Mouse (Mus musculus) lung, adult 18-20 months (tissue): Measurements from ENCODE around the gene Adat3.
A peak's percentile ranks its signal among the peaks of the same experiment; 100 is the strongest.

Experiments used
- DNase-seq, 2 experiments: peaks; one replicate each; pipeline ENCODE4 v3.0.0; 2022; ENCODE audit warnings: mixed read lengths in 2 of 2

The Adat3 gene

DNA sequence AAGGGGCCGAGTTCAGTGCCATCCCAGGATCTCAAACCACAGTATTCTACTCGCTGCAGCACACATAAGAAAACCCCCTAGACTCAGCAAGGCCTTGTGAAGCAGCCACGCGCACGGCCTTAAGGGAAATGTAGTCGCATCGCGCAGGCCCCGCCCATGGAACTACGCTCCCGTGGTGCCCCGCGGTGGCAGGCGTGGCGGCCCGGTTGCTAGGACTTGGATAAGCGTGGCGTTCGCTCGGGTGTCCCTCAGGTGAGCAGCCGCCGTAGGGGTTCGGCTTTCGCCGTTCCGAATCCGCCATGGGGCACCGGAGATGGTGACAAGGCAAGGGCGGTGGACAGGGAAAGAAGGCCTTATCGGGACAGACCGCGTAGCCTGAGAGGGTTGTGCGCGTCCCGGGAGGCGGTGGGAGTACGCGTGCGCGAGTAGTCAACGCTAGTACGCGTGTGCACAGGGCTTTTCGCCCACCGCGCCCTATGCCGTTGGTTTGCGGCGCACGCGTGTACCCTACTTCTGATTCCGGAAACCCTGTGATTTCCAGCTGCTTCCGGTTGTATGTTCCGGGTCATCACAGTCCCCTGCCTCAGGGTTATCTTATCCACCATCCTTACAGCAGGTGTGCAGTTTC, at the start of gene Adat3, which contains the start of gene Scamp4:
Gene Adat3 (plus strand): TSS at position 183 of the 628 bp plus-strand sequence.
Gene Scamp4 (plus strand): TSS at position 175 of the 628 bp plus-strand sequence.
- DNase-seq: peak; percentile 94 to 95

DNA sequence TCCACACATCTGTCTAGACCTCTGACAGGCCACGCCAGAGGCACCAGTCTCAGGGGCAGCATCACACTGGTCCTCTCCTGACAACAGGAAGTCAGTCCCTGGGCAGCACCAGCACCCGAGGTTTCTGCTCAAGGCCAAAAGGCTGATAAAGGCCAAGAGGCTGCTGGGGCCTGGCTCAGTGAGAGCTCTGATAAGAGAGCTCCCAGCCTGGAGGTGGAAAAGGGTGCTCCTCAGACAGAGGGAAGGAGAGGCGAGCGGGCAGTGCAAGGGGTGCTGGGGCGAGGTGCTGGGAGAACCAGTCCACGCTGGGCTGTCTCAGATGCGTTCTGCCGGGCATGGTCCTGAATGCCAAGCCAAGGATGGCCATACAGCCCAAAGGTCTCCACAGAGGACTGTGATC, 49.1 kb upstream of the Adat3 start:
- DNase-seq: no peak

DNA sequence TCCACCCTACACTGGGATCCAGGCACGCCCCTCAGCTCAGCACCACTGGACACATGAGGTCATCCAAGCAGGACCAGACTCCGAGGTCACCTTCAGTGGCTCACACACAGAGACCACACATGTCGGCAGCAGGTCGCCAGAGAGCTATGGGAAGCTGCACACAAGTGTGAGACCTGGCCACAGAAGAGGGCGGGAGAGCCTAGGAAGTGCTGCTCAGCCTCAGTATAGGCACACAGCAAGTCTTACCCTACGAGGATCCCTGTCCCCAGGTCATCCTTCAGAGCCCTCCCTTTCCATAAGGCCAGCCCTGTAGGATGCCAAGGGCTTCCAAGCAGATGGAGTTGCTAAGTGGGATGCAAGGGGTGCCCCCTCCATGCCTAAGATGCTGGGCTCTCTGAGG, 48.7 kb upstream of the Adat3 start:
- no peak for DNase-seq

DNA sequence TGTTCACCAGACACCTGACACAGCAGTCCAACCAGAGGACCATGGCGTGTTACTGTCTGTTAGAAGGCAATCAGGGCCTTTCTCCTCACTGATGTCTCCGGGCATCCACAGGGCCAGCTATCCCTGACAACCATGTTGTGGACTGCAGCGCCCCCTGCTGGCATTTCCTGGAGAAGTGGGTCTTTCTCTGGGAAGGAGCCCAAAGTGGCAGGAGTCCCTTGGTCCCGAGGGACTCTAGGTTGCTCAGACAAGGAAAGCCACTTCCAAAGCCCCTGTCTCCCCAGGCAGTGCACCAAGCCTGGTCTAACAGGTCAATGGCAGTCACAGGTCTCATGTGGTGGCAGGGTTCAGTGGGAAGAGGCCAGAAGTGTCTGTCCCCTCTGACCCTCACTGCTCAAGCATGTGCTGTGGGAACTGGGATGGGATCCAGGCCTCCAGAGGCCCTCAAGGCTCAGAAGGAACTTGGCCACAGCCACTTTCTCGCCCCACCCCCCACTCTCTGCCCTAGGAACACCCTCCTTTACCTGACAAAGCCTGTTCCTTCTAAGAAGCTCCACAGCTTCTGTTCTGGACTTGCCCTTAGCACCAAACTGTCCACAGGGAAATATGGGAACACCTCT, 45.2 kb upstream of the Adat3 start:
- DNase-seq: peak; percentile 79 to 83

DNA sequence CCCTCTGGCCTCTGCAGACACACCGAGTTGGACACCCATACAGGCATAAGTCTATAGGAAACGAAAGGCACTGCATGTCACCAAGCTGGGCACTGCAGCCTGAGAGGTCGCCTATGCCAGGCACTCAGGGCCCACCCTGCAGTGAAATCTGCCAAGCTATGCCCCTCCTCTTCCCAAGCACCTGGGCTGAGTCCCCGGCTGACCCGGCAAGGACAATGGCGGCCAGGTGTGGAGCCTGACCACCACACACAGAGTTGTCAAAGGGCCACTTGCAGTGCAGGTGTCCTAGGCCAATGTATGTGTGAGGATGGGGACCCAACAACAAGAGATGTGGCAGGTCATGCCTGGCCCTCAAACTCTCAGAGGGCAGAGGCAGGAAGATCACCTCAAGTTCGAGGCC, 43.2 kb upstream of the Adat3 start:
- no peak for DNase-seq

DNA sequence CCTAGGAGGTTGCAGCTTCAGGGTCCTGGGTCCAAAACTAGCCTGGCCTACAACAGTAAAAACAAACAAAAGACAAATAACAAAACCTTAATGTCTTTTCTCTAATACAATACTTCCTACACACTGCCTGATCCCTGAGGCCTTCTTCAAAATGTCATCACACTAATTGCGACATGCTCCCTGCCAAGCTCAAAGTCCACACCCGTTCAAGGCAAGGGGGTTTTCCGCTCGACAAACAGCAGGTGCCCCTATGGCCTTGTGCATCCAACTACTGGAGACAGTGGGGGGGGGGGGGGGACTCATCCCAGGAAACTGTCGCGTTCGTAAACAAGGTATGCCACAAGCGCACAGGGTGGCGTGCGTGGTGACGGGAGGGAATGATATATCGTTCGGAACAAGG, 42.1 kb upstream of the Adat3 start:
- no peak for DNase-seq

DNA sequence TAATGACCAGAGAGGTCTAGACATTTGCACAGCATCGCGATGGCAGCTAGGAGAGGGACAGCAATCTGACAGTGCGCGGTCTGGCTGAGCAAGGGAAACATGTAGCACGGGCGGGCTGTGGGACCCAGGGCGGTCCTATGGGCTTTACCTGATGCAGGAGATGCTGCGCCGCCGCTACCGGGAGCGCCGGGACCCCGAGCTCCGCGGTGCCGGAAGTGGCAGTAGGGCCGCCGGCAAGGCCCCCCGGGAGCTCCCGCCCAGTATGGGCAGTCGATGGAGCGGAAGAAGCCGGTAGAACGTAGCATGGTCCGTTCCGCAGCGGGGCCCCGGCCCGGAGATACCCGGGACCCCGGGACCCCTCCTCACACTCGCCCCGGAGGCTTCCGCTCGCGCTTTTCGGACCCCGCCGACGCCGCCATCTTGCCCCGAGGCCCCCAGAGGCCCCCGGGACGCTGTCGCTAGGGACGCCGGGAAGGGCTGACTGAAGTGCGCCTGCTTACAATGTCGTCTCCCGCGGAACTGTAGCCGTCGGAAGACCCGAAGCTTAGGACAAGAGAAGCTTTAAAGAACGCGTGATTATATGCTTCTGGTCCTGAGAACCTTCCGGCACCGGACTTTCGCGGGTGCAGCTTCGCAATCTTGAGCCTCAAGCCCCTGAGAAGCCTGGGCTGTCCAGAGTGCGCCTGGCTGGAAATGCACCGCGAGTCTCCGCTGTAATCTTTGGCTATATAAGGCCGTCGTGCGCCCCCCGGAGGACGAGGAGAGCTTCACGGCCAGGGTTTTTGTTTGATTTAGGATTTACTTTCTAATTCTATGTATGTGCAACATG, 41.4 kb upstream of the Adat3 start, which contains the start of gene Rexo1:
Gene Rexo1 (minus strand): TSS at position 445 of the 829 bp plus-strand sequence.
- DNase-seq: peak; percentile 92 to 94

DNA sequence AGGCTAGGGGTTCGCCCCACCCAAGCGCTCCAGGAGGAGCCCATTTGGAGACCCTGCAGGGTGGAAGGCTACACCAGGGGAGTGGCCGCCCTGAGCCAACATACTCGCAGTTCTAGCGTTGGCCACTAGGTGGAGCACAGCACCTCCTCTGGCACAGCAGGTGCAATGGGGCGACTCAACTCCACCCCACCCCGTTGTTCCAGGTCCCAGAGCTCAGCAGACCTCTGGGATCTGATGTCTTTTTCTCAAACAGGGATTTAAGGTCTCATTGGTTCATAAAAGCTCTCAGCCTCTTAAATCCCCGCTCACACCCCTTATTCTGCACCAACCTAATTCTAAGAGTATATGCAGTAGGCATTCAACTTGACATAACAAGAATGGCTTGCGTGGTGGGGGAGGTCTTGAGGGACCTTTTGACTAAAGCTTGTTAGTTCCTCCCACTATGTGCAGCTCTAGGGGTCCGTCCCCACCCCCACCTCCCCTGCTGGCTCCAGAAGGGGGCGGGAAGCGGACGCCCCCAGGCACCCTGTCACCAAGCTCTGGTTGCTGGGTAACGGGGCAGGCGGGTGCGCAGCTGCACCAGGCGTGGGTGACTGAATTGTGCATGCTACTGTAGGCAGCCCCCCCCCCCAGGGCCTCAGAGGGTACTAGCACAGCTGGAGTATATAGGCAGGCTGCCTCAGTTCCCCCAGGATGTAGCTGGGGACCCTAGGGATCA, 36.1 kb upstream of the Adat3 start:
- DNase-seq: peak; percentile 83 to 87

DNA sequence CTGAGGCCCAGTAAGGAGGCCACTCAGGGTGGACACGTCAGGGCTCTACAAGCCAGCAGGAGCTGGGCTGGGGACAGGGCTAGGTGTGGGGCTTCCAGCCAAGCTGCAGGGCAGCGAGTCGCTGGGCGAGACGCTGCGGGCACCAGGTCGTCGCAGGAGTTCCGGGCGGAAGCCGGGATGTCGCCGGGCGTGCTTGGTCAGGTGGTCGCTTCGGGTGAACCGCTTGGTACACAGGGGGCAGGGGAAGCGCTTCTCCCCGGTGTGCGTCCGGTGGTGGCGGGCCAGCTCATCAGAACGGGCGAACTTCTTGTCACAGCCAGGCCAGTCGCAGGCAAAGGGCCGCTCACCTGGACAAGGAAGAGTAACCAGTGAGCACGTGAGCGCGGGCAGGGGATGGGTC, 33.8 kb upstream of the Adat3 start:
- no peak for DNase-seq

DNA sequence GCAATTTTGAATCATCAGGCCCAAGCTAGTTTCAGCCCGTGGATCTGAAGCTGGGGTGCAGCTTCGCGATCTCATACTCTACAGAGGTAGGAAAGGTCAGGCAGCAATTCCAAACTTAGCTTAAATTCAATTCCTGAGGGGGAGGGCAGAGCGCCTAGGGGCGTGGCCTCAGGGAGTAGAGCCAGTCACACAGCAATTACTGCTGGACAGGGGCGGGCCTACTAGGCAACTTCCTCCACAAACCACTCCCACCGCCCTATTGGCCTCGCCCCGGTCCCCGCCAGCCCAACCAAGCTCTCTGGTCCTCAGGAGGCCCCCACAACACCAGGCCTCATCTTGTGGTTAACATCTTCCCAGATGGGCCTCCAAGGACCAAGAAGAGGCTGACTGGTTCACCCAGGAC, 33.0 kb upstream of the Adat3 start:
- peak; percentile 79 to 82 for DNase-seq

DNA sequence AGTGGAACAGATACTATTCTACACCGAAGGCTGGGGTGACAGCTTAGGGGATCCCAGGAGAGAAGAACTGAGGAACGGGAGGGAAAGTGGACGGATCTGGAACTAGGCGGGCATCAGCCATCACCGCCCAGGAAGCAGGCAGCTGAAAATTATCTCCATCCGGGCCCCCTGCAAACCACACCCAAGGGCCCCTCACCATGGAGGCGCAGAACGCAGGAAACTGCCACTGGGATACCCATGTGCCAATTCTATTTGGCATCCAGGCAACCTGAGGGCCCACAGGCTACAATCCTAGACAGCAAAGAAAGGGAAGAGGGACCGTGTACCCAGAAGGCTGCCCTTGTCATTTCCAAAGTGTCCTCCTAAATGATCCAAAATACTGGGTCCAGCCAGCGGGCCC, 32.3 kb upstream of the Adat3 start:
- no peak for DNase-seq

DNA sequence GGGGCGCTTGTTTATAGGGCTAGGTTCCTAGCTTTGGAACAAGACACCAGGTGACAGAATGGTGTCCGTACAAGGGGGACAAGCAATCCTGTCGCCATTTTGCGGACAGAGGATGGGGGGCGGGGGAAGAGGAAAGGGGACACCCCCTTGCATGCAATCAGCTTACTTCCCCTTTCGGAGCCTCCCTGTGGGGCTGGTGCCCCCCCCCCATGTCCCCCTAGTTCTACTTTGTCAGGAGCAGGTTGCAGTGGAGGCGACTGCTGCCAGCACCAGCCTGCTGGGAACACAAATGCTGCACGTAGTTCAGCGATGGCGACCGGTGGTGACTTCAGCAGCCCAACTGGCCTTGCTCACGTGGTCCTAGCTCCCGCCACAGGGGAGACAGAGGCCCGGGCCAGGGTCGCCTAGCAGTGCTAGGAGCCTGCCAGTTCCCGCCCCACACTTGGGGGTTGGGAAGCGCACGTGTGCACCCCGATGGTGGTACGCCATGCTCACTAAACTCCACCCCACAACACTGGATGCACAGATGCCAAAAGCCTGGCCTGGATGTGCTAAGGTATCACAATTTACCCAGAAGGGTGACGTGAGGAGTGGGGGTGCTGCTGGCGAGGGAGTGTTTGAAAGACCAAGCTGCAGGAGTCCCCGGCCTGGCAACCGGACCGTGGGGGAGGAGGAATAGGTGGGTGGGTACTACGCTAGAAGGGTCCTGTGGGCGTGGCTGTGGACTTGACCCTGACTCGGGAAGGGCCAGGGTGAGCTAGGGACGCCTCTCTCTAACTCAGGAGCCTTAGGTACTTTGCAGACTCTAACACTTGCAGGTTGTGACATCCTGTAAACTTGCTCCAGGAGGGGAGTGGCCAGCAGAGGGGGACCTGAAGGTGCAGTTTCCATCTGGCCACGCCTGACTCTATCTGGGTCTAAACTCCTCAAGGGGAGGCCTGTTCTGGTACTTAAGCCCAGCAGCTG, 31.5 kb upstream of the Adat3 start:
- peak; percentile 46 to 65 for DNase-seq

DNA sequence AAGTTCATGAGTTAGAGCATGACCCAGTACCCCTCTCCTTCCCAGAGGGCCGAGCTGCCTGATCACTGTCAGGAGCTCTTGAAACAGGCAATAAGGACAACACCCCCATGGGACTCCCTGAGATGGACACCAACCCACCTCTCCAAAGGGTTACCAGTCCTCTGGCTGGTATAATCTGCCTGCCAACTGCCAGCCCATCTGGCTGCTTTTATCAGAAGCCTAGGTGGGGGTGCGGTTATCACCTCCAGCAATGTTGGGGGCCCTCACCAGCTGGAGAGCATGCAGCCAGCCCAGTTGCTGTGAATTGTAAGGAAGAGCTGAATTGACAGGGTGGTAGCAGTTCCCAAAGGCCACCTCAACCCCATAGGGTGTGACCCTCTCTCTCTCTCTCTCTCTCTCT, 30.2 kb upstream of the Adat3 start:
- DNase-seq: no peak

DNA sequence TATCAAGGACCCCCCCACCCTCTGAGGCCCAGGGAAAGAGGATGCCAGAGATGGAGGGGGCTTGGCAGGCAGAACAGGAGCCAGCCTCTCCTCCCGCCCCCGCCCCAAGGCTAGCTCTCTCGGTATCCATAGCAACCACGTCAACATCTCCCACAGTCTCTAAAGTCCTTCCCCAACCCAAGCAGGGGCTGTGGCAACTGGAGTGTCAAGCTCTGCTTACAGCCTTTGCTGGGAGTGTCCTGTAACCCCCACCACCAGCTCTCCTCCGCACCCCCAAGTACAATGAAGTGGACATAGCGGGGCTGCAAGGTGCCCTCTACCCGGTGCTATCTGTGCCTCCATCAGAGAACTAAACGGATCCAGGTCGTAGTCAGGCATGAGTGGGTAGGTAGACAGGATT, 28.7 kb upstream of the Adat3 start:
- no peak for DNase-seq

DNA sequence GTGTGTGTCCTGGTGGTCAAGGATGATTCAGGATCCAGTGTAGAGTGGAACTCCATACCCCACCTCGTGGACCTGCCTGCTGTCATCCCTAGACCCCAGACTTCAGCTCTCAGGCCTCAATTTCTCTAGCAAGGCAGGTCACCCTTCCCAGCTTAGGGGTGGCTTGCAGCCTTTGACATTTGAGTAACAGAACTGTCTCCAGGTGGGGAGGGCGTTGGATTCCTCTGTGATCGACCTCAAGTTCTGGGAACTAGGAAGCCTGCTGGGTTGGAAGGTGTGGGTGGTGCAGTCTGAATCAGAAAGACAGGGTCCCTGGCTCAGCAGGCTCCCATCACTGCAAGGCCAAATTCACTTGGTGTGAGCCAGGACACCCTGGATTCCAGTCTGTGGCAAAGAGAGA, 27.8 kb upstream of the Adat3 start:
- DNase-seq: no peak

DNA sequence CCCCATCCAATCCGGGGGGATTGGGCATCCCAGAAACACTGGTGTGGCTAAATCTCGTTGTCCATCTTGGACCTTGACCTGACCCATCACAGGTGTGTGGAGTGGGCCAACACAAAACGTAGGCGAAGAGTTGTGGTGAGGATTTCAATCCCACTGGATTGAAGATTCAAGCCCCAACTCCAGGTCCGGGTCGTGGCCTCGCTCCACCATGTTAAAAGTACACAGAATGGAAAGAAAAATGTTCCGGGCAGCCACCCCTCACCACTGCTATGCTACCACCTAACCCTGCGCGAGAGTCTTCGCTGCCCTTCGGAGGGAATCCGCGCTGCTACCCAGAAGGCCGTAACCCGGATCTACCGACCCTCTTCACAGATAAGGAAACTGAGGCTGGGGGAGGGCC, 26.8 kb upstream of the Adat3 start:
- no peak for DNase-seq

DNA sequence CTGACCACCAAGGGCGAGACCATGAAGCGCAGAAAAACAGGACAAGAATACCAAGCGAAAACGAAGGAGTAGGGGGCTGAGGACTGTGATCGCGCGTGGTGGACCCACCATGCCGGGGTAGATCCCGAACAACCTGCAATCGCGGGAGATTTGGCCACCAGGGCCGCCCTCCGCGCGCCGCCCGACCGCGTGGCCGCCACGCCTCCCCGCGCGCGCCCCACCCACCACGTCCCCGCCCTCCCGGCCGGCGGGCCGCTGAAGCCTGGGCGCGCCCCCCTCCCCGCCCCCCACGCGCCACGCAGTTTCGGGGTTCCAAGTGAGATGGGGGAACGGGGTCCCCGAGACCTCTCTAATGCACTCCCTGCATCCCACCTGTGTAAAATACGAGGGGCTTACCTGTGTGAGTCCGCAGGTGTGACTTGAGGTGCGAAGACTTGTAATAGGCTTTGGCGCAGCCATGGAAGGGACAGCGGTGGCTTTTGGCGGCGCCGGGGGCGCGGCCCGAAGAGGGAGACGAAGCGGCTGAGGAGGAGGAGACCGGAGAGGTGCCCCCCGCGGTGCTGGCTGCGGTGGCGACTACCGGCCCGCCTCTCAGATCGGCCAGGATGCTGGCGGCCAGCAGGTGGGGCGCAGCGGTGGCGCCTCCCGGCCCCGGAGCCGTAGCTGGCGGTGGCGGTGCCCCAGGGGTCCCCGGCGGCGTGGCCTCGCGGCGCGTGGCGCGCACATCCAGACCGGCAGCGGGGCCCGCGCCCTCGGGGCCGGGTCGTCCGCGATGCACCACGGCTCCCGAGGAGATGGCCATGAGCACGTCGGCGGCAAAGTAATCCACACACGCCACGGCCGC, 26.1 kb upstream of the Adat3 start:
- DNase-seq: peak; percentile 51 to 62

DNA sequence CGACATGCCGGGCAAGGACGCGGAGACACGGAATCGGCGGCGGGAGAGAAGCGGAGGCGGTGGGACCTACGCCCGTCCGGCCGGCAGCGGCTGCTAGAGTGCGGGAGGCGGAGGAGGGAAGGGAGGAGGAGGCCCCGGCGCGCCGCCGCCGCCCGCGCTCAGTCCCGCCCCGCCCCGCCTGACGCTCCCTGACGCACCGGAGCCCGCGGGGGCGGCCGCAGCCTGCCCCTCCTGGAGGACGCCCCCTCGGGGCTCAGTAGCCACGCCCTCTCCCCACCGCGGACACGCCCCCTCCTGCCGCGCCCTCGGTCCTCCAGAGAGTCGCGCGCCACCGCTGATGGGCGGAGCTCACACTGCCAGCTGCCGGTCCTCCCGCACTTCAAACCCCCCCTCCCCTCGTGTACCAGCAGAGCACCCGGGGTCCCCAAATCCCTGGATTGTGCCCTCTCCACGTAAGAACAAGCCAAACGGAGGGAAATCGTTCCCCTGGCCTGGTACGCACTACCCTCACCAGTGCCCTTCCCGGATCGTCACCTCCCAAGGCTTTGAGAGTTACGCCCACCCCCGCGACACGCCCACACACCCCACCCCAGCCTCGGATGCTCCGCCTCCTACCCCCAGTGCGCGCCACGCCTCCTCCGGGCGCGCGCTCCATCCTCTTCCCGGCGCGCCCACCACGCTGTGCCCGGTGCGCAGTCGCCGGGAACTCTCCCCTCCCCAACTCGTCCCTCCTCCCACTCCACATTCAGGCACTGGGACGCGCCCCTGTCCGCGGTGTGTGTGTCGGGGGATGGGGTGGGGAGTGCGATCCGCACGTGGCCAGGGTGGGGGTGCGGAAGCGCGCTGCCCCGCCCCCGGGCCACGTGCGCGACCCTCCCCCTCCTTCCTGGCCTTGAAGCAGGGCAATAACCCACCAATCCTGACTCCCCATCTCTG, 25.2 kb upstream of the Adat3 start, which contains the start of gene Klf16:
Gene Klf16 (minus strand): TSS at position 127 of the 936 bp plus-strand sequence.
- DNase-seq: peak; percentile 98 to 99

DNA sequence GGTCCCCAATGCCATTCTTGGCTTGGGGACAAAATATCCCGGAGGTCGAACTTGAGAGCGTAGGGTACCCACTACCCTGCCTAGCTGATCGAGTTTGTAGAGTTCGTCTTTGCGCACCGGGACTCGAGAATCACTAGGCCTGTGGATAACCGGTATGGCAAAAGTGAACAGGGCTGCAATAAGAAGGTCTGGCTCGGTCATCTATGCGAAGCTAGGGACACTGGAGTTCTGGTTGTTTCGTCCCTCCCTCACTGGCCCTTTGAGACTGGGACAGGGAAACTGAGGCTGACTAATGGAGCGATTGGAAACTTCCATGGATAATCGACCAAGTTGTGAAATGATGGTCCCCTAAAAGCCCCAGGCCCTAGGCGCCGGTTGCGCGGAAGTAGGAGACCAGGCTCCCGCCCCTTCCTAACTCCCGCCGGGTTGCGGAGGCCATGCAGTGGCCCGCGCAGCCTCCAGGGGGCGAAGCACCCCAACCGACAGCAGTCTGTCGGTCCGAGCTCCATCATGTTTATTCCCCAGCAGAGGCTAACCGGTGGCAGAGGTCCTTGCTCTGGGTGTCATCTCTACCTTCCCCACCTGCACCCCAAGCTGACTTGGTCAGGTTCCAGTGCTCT, 24.4 kb upstream of the Adat3 start:
- DNase-seq: peak; percentile 83 to 89
